In genomic region chr11:12465229-12465628, GRCm38 (mm10) we compare ENCODE assay signal across 10 mouse cellular contexts. TPM values are rescaled to one million over a fixed set of nuclear protein-coding genes. Genes with fewer than 3 reads are reported as not detected.
DNase-seq lines count a peak whose midpoint lies in the region; ATAC-seq and TF ChIP-seq lines count a peak whose summit lies in the region.
"Had no signal": no experiment of that assay in that cellular context is flagged by ENCODE, and none has a peak within 500 bp of the region (broad histone marks: within the 10 kb centered on the region; RNA-seq: fewer than 3 reads in every experiment).

No protein-coding gene starts in this region.

- peak overlapping the region; percentile 49 for H3K27ac ChIP-seq in kidney, adult 2 months (ENCODE audit: insufficient read depth, low read depth, low read length)
- H3K27ac ChIP-seq in forebrain, embryonic 12.5 days: no peak overlapping the region
- H3K27ac ChIP-seq in limb, embryonic 10.5 days: no peak overlapping the region
- no peak overlapping the region for H3K27ac ChIP-seq in neural tube, embryonic 15.5 days (replicated peaks)

- no peak for TF ChIP-seq POLR2A in kidney, adult 2 months (IDR thresholded peaks at IDR 0.05; ENCODE audit: low read depth, low read length)

- H3K4me2 ChIP-seq in forebrain, embryonic 12.5 days: peak overlapping the region; percentile 97
- H3K4me2 ChIP-seq in neural tube, embryonic 15.5 days: peak overlapping the region; percentile 94

- WGBS in kidney, adult 2 months: 28% methylated on average over 1 of the region's 1 CpGs
- 36% methylated on average over 1 of the region's 1 CpGs for WGBS in forebrain, embryonic 12.5 days
- 25% methylated on average over 1 of the region's 1 CpGs for WGBS in limb, embryonic 10.5 days
- 68% methylated on average over 1 of the region's 1 CpGs for whole genome bisulfite sequencing in neural tube, embryonic 15.5 days

- no peaks in the 10 kb centered on the region for H3K9me3 ChIP-seq in forebrain, embryonic 12.5 days
- no peaks in the 10 kb centered on the region for H3K9me3 ChIP-seq in limb, embryonic 10.5 days (replicated peaks)
- no peaks in the 10 kb centered on the region for H3K9me3 ChIP-seq in neural tube, embryonic 15.5 days (replicated peaks)

- no peaks in the 10 kb centered on the region for H3K27me3 ChIP-seq in kidney, adult 2 months (replicated peaks; ENCODE audit: control insufficient read depth, insufficient read depth, low read length)
- peaks cover 26% of the 10 kb centered on the region for H3K27me3 ChIP-seq in forebrain, embryonic 12.5 days
- peaks cover 52% of the 10 kb centered on the region for H3K27me3 ChIP-seq in limb, embryonic 10.5 days (ENCODE audit: low read depth, poor library complexity, severe bottlenecking)
- peaks cover 4% of the 10 kb centered on the region; the same call in 1 of the 2 replicates for H3K27me3 ChIP-seq in neural tube, embryonic 15.5 days (replicated peaks)

- ATAC-seq in forebrain, embryonic 12.5 days (ENCODE audit: low FRiP score): no peak
- peak; percentile 16; the same call in 1 of the 2 replicates for ATAC-seq in neural tube, embryonic 15.5 days (ENCODE audit: low FRiP score)

- H3K4me3 ChIP-seq in kidney, adult 2 months (ENCODE audit: insufficient read depth, low read depth, low read length): peak overlapping the region; percentile 67
- peak overlapping the region; percentile 73 for H3K4me3 ChIP-seq in forebrain, embryonic 12.5 days (replicated peaks)
- peak overlapping the region; percentile 72 for H3K4me3 ChIP-seq in limb, embryonic 10.5 days
- peak overlapping the region; percentile 80 for H3K4me3 ChIP-seq in neural tube, embryonic 15.5 days (replicated peaks)

- H3K36me3 ChIP-seq in kidney, adult 2 months (ENCODE audit: control insufficient read depth, insufficient read depth, low read length): no peaks in the 10 kb centered on the region
- H3K36me3 ChIP-seq in forebrain, embryonic 12.5 days (replicated peaks): no peaks in the 10 kb centered on the region
- H3K36me3 ChIP-seq in limb, embryonic 10.5 days: no peaks in the 10 kb centered on the region
- H3K36me3 ChIP-seq in neural tube, embryonic 15.5 days: no peaks in the 10 kb centered on the region

- peak overlapping the region; percentile 69 for H3K9ac ChIP-seq in forebrain, embryonic 12.5 days
- peak overlapping the region; percentile 73 for H3K9ac ChIP-seq in neural tube, embryonic 15.5 days (replicated peaks)

- TF ChIP-seq CTCF in kidney, adult 2 months (conservative IDR thresholded peaks at IDR 0.05; ENCODE audit: insufficient read depth, insufficient read length, low read depth, low read length): no peak

- peak; percentile 48 for DNase-seq in kidney, adult 2 months
- no peak for DNase-seq in kidney, postnatal 25 days
- DNase-seq in limb, embryonic 10.5 days (ENCODE audit: low spot score): no peak
- no peak for DNase-seq in right cerebral cortex, postnatal 36 days (ENCODE audit: low spot score in 2 of 2)
- no peak for DNase-seq in gastrocnemius, postnatal 4 days (ENCODE audit: low spot score in 2 of 2)
- DNase-seq in ovary, postnatal 36 days (ENCODE audit: low spot score): no peak
- DNase-seq: thymus, adult 18-20 months had no signal

- H3K4me1 ChIP-seq in kidney, adult 2 months (ENCODE audit: control insufficient read depth, insufficient read depth, low read length): no peaks in the 10 kb centered on the region; the same call in 1 of the 2 replicates
- peaks cover 8% of the 10 kb centered on the region for H3K4me1 ChIP-seq in forebrain, embryonic 12.5 days
- H3K4me1 ChIP-seq in limb, embryonic 10.5 days: 0 out of 2 replicates have a peak, but pooled peaks cover 4% of the 10 kb centered on the region
- H3K4me1 ChIP-seq in neural tube, embryonic 15.5 days: peaks cover 20% of the 10 kb centered on the region

RNA-seq across cellular contexts. Expression of gene Cobl, which starts 0.5 kb away (rescaled TPM):
- 15.1 and 18.0 TPM in 2 replicates for polyA plus RNA-seq in kidney, adult 2 months (2012; rRNA removed)
- polyA plus RNA-seq in forebrain, embryonic 12.5 days (2016; fragmentation: Nextera tagmentation; extraction: Ambion mirVana): 2.8 and 3.2 TPM in 2 replicates
- 0.58 and 0.64 TPM in 2 replicates for polyA plus RNA-seq in limb, embryonic 10.5 days (2016; fragmentation: Nextera tagmentation; extraction: Ambion mirVana)
- polyA plus RNA-seq in neural tube, embryonic 15.5 days (2015; fragmentation: Nextera tagmentation; extraction: Ambion mirVana): 13.9 and 15.6 TPM in 2 replicates
- total RNA-seq in gastrocnemius, postnatal 4 days (2021): 100 to 1,000 TPM; 188 to 241 TPM
- total RNA-seq: MEL had no signal
